Mouse (Mus musculus): ENCODE results near the gene Otogl.

GRCm38 (mm10) chr10:107872542-107872941 lies 39.4 kb downstream of the Otogl start:
- TF ChIP-seq CTCF (IDR thresholded peaks at IDR 0.05; ENCODE audit: extremely low read depth, insufficient read depth, low read length) = no peak
- no peak for TF ChIP-seq POLR2A (IDR thresholded peaks at IDR 0.05; ENCODE audit: extremely low read depth, insufficient read depth, low read length)

Data from cortical plate, adult 2 months (tissue).